Mouse (Mus musculus): ENCODE data around the gene Nod1.
A peak's percentile ranks its signal among the peaks of the same experiment; 100 is the strongest.

Gene Nod1

GRCm38 (mm10) chr6:54939631-54940030 is 32.8 kb downstream of the Nod1 start:
- no peak for DNase-seq (ENCODE audit: low spot score)

- DNase-seq (ENCODE audit: low spot score): no peak
Measured at GRCm38 (mm10) chr6:54936496-54936895, 35.9 kb downstream of the Nod1 start.

- no peak for DNase-seq (ENCODE audit: low spot score)
Measured at GRCm38 (mm10) chr6:54934930-54935329, 37.5 kb downstream of the Nod1 start.

GRCm38 (mm10) chr6:54934313-54934712 is 38.1 kb downstream of the Nod1 start:
- no peak for DNase-seq (ENCODE audit: low spot score)

GRCm38 (mm10) chr6:54933866-54934265 is 38.5 kb downstream of the Nod1 start:
- DNase-seq (ENCODE audit: low spot score): no peak

- DNase-seq (ENCODE audit: low spot score): no peak
Measured at GRCm38 (mm10) chr6:54933216-54933615, 39.2 kb downstream of the Nod1 start.

GRCm38 (mm10) chr6:54932526-54932925 is 39.9 kb downstream of the Nod1 start:
- DNase-seq (ENCODE audit: low spot score): no peak

- no peak for DNase-seq (ENCODE audit: low spot score)
Measured at GRCm38 (mm10) chr6:54931641-54932040, 40.8 kb downstream of the Nod1 start.

- DNase-seq (ENCODE audit: low spot score): no peak
Measured at GRCm38 (mm10) chr6:54927946-54928345, 44.5 kb downstream of the Nod1 start.

- DNase-seq (ENCODE audit: low spot score): no peak
Measured at GRCm38 (mm10) chr6:54926899-54927298, 45.5 kb downstream of the Nod1 start.

- DNase-seq (ENCODE audit: low spot score): no peak
Measured at GRCm38 (mm10) chr6:54925736-54926440, 46.5 kb downstream of the Nod1 start.

- DNase-seq (ENCODE audit: low spot score): no peak
Measured at GRCm38 (mm10) chr6:54924538-54924937, 47.9 kb downstream of the Nod1 start.

GRCm38 (mm10) chr6:54918521-54918920 is 53.9 kb downstream of the Nod1 start:
- DNase-seq (ENCODE audit: low spot score): no peak

- DNase-seq (ENCODE audit: low spot score): peak; percentile 24
Measured at GRCm38 (mm10) chr6:54917523-54917922, 54.9 kb downstream of the Nod1 start.

- no peak for DNase-seq (ENCODE audit: low spot score)
Measured at GRCm38 (mm10) chr6:54916941-54917340, 55.5 kb downstream of the Nod1 start.

GRCm38 (mm10) chr6:54916163-54916562 is 56.2 kb downstream of the Nod1 start:
- DNase-seq (ENCODE audit: low spot score): no peak

GRCm38 (mm10) chr6:54914977-54915376 is 57.4 kb downstream of the Nod1 start:
- no peak for DNase-seq (ENCODE audit: low spot score)

GRCm38 (mm10) chr6:54906053-54907040 is 66.1 kb downstream of the Nod1 start:
- DNase-seq (ENCODE audit: low spot score): peak; percentile 7

- no peak for DNase-seq (ENCODE audit: low spot score)
Measured at GRCm38 (mm10) chr6:54902547-54902946, 69.9 kb downstream of the Nod1 start.

- no peak for DNase-seq (ENCODE audit: low spot score)
Measured at GRCm38 (mm10) chr6:54900256-54900655, 72.2 kb downstream of the Nod1 start.

GRCm38 (mm10) chr6:54891384-54891783 is 81.0 kb downstream of the Nod1 start:
- no peak for DNase-seq (ENCODE audit: low spot score)

- DNase-seq (ENCODE audit: low spot score): no peak
Measured at GRCm38 (mm10) chr6:54890221-54890620, 82.2 kb downstream of the Nod1 start.

- no peak for DNase-seq (ENCODE audit: low spot score)
Measured at GRCm38 (mm10) chr6:54886195-54886594, 86.2 kb downstream of the Nod1 start.
